Mouse (Mus musculus) stomach, embryonic 14.5 days (tissue): ENCODE measurements around the gene Dydc2. TPM values are rescaled to one million over a fixed set of nuclear protein-coding genes. Genes with fewer than 3 reads are reported as not detected.

ENCODE experiments used
- ATAC-seq: fragments of 200-750 bp; cut with Nextera tagmentation; 2 replicates; pipeline ENCODE4 v1.8.0; 2017; ENCODE audit warnings: low read depth, moderate TSS enrichment; ENCODE audit not compliant: insufficient number of reproducible peaks, insufficient read depth, low FRiP score
- H3K27ac ChIP-seq: fragments of 300-500 bp; sonication (generic); 2 replicates; pipeline ENCODE4 v1.5.1; 2014; ENCODE audit warnings: mild to moderate bottlenecking, low read length, moderate library complexity, mixed read lengths
- H3K27me3 ChIP-seq: fragments of 300-500 bp; sonication (generic); 2 replicates; pipeline ENCODE4 v1.6.1; 2014; ENCODE audit warnings: low read length, control low read depth, mixed read lengths; ENCODE audit not compliant: control insufficient read depth, insufficient read depth
- H3K36me3 ChIP-seq: fragments of 300-500 bp; sonication (generic); 2 replicates; pipeline ENCODE4 v1.6.1; 2014; ENCODE audit warnings: mild to moderate bottlenecking, control low read depth, low read length, moderate library complexity, mixed read lengths; ENCODE audit not compliant: control insufficient read depth, insufficient read depth
- H3K4me1 ChIP-seq: fragments of 300-500 bp; sonication (generic); 2 replicates; pipeline ENCODE4 v1.6.1; 2014; ENCODE audit warnings: low read length, control low read depth, mixed read lengths; ENCODE audit not compliant: control insufficient read depth, insufficient read depth
- H3K4me2 ChIP-seq: fragments of 300-500 bp; sonication (generic); replicated peaks from 2 replicates; pipeline ENCODE4 v1.6.1; 2014; ENCODE audit warnings: low read depth, low read length, control low read depth
- H3K4me3 ChIP-seq: fragments of 300-500 bp; sonication (generic); 2 replicates; pipeline ENCODE4 v1.5.1; 2014; ENCODE audit warnings: low read depth, low read length, control low read depth
- H3K9ac ChIP-seq: fragments of 300-500 bp; sonication (generic); replicated peaks from 2 replicates; pipeline ENCODE4 v1.6.1; 2014; ENCODE audit warnings: low read depth, mild to moderate bottlenecking, control low read depth, low read length, moderate library complexity, mixed read lengths
- H3K9me3 ChIP-seq: fragments of 300-500 bp; sonication (generic); 2 replicates; pipeline ENCODE4 v1.6.1; 2016; ENCODE audit warnings: low read depth, low read length, control low read depth; ENCODE audit not compliant: control insufficient read depth
- WGBS: fragments of 180-500 bp; shearing (Covaris S2); extraction: QIAGEN DNeasy Blood & Tissue Kit; methylation state at CpG from one replicate; pipeline ENCODE4 v1.1.7; 2014; 5-methylcytosine and 5-hydroxymethylcytosine counted together
- polyA plus RNA-seq: library from polyadenylated mRNA; unstranded; fragments of >200 nt; fragmentation: Nextera tagmentation; extraction: Ambion mirVana; gene quantifications from 2 replicates; pipeline ENCODE4 v1.2.1, GENCODE M21; 2014

Dydc2 gene
- polyA plus RNA-seq, 1 experiment from 2014 or later, result not detected

GRCm38 (mm10) chr14:41029303-41029702, 39.7 kb downstream of the Dydc2 start:
- ATAC-seq, result no peak
- Histone ChIP-seq H3K27ac (no peak overlapping the region), H3K4me3 (no peak overlapping the region), H3K4me2 (no peak overlapping the region), H3K9ac (no peak overlapping the region), H3K27me3 (no peaks in the 10 kb centered on the region), H3K9me3 (no peaks in the 10 kb centered on the region), H3K36me3 (no peaks in the 10 kb centered on the region), H3K4me1 (no peaks in the 10 kb centered on the region)
- 76% methylated on average over 4 of the region's 4 CpGs for WGBS

GRCm38 (mm10) chr14:41025594-41026284, 43.3 kb downstream of the Dydc2 start:
- H3K4me2 ChIP-seq, result no peak overlapping the region
- H3K27ac ChIP-seq, result no peak overlapping the region
- H3K4me1 ChIP-seq, result no peaks in the 10 kb centered on the region
- H3K27me3 ChIP-seq, result no peaks in the 10 kb centered on the region
- H3K9me3 ChIP-seq, result no peaks in the 10 kb centered on the region
- no peak overlapping the region for H3K9ac ChIP-seq
- 51% methylated on average over 7 of the region's 7 CpGs for WGBS
- H3K36me3 ChIP-seq, result no peaks in the 10 kb centered on the region
- ATAC-seq, result peak; percentile 66; the same call in 1 of the 2 replicates
- H3K4me3 ChIP-seq, result no peak overlapping the region

GRCm38 (mm10) chr14:41025087-41025486, 43.9 kb downstream of the Dydc2 start:
- H3K4me1 ChIP-seq, result no peaks in the 10 kb centered on the region
- no peak for ATAC-seq
- H3K4me3 ChIP-seq, result no peak overlapping the region
- H3K4me2 ChIP-seq, result no peak overlapping the region
- no peaks in the 10 kb centered on the region for H3K27me3 ChIP-seq
- H3K27ac ChIP-seq, result no peak overlapping the region
- no peak overlapping the region for H3K9ac ChIP-seq
- no peaks in the 10 kb centered on the region for H3K36me3 ChIP-seq
- no peaks in the 10 kb centered on the region for H3K9me3 ChIP-seq
- 85% methylated on average over 2 of the region's 2 CpGs for WGBS

GRCm38 (mm10) chr14:41021246-41021645, 47.8 kb downstream of the Dydc2 start:
- H3K9me3 ChIP-seq, result no peaks in the 10 kb centered on the region
- no peak overlapping the region for H3K27ac ChIP-seq
- no peak overlapping the region for H3K9ac ChIP-seq
- H3K27me3 ChIP-seq, result no peaks in the 10 kb centered on the region
- no peaks in the 10 kb centered on the region for H3K36me3 ChIP-seq
- WGBS, result 89% methylated on average over 3 of the region's 3 CpGs
- no peaks in the 10 kb centered on the region for H3K4me1 ChIP-seq
- no peak for ATAC-seq
- H3K4me3 ChIP-seq, result no peak overlapping the region
- H3K4me2 ChIP-seq, result no peak overlapping the region

GRCm38 (mm10) chr14:41017460-41017859, 51.5 kb downstream of the Dydc2 start:
- no peak overlapping the region for H3K4me2 ChIP-seq
- H3K9me3 ChIP-seq, result no peaks in the 10 kb centered on the region
- ATAC-seq, result peak; percentile 23; the same call in 1 of the 2 replicates
- 0 out of 2 replicates have a peak, but pooled peaks cover 3% of the 10 kb centered on the region for H3K4me1 ChIP-seq
- H3K27ac ChIP-seq, result no peak overlapping the region
- H3K9ac ChIP-seq, result no peak overlapping the region
- 36% methylated on average over 5 of the region's 5 CpGs for WGBS
- H3K27me3 ChIP-seq, result no peaks in the 10 kb centered on the region
- H3K4me3 ChIP-seq, result no peak overlapping the region
- H3K36me3 ChIP-seq, result no peaks in the 10 kb centered on the region

GRCm38 (mm10) chr14:41014701-41015240, 54.2 kb downstream of the Dydc2 start:
- H3K27ac ChIP-seq, result no peak overlapping the region
- H3K4me1 ChIP-seq, result 0 out of 2 replicates have a peak, but pooled peaks cover 3% of the 10 kb centered on the region
- no peaks in the 10 kb centered on the region for H3K27me3 ChIP-seq
- H3K9ac ChIP-seq, result no peak overlapping the region
- no peak overlapping the region for H3K4me3 ChIP-seq
- ATAC-seq, result no peak
- 72% methylated on average over 5 of the region's 5 CpGs for WGBS
- no peak overlapping the region for H3K4me2 ChIP-seq
- no peaks in the 10 kb centered on the region for H3K9me3 ChIP-seq
- H3K36me3 ChIP-seq, result no peaks in the 10 kb centered on the region

- ATAC-seq, result peak; percentile 94
- Histone ChIP-seq H3K36me3 (no peaks in the 10 kb centered on the region), H3K4me2 (peak within 1 kb of the TSS; percentile 75), H3K27me3 (no peaks in the 10 kb centered on the region), H3K4me1 (0 out of 2 replicates have a peak, but pooled peaks cover 3% of the 10 kb centered on the region), H3K4me3 (peak within 1 kb of the TSS; percentile 51), H3K9me3 (no peaks in the 10 kb centered on the region), H3K27ac (no peak within 1 kb of the TSS), H3K9ac (peak within 1 kb of the TSS; percentile 43)
- WGBS, result 4% methylated on average over 32 of the region's 32 CpGs
Observed at GRCm38 (mm10) chr14:41013630-41014613, 55.1 kb downstream of the Dydc2 start, which contains the start of gene Fam213a. Gene Fam213a, minus strand, starts transcription at chr14:41013788.

- Histone ChIP-seq H3K4me3 (peak overlapping the region; percentile 51), H3K36me3 (no peaks in the 10 kb centered on the region), H3K4me1 (peaks cover 8% of the 10 kb centered on the region; the same call in 1 of the 2 replicates), H3K27me3 (no peaks in the 10 kb centered on the region), H3K9me3 (no peaks in the 10 kb centered on the region), H3K9ac (peak overlapping the region; percentile 43), H3K27ac (no peak overlapping the region), H3K4me2 (peak overlapping the region; percentile 75)
- WGBS, result 23% methylated on average over 9 of the region's 9 CpGs
- no peak for ATAC-seq
Observed at GRCm38 (mm10) chr14:41013143-41013542, 55.9 kb downstream of the Dydc2 start.
